ENCODE assay signal across 7 mouse cellular contexts in the genomic region with DNA sequence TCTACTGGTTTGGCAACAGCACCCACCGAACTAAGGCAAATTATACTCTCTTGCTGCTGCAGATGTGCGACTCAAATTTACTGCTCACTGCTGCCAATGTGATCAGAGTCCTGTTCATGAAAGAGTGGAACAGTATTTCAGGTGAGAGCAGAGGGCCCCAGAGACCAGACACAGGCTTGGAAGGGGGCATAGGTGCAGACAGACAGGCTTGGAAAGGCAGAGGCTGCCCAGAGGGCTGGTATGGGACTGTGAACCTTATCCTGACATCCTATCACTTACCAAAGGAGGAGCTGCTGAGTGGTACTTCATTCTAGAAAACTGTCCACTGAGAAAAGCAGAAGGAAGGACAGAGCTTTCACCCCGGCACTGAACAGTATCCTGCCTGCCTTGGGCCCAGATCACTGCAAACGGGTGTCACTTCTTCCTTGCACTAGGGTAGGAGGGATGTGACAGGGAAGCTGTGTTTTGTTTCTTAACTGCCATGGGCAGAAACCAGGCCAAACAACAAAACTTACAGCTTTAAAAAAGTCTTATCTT. TPM values are rescaled to one million over a fixed set of nuclear protein-coding genes. Genes with fewer than 3 reads are reported as not detected.
DNase-seq lines count a peak whose midpoint lies in the region; ATAC-seq and TF ChIP-seq lines count a peak whose summit lies in the region.

No protein-coding gene starts in this region.

- no peak overlapping the region for H3K9ac ChIP-seq in kidney, postnatal 0 days (ENCODE audit: low read depth, low read length)
- H3K9ac ChIP-seq in forebrain, embryonic 11.5 days (ENCODE audit: low read length): no peak overlapping the region

- no peak overlapping the region for H3K27ac ChIP-seq in kidney, postnatal 0 days
- H3K27ac ChIP-seq in bone marrow macrophage, adult 2 months (ENCODE audit: insufficient read depth, low read depth, low read length): peak overlapping the region; percentile 82
- H3K27ac ChIP-seq in forebrain, embryonic 11.5 days (ENCODE audit: low read depth, low read length): no peak overlapping the region

- no peak for ATAC-seq in kidney, postnatal 0 days (replicated peaks; ENCODE audit: low FRiP score, low read depth)
- ATAC-seq in granulocyte monocyte progenitor cell, adult 5-6 weeks (replicated peaks; ENCODE audit: poor library complexity, severe bottlenecking): peak; percentile 81
- ATAC-seq in forebrain, embryonic 11.5 days (replicated peaks; ENCODE audit: low FRiP score): no peak

- 49% methylated on average over 4 of the region's 4 CpGs for WGBS in kidney, postnatal 0 days
- 65% methylated on average over 4 of the region's 4 CpGs for WGBS in forebrain, embryonic 11.5 days

- DNase-seq in kidney, postnatal 0 days (ENCODE audit: low spot score): peak; percentile 9
- DNase-seq in kidney, postnatal 10 days: no peak
- peak; percentile 1 to 2 for DNase-seq in natural killer cell, adult 2 months (ENCODE audit: low spot score in 2 of 2)
- DNase-seq in right cerebral cortex, postnatal 36 days (ENCODE audit: low spot score in 2 of 2): no peak
- no peak for DNase-seq in forebrain, embryonic 11.5 days (ENCODE audit: low spot score)

- TF ChIP-seq POLR2A in bone marrow macrophage, adult 2 months (IDR thresholded peaks at IDR 0.05; ENCODE audit: borderline replicate concordance, low read depth, low read length): no peak

- H3K27me3 ChIP-seq in kidney, postnatal 0 days (ENCODE audit: insufficient read depth, low read length): no peaks in the 10 kb centered on the region
- H3K27me3 ChIP-seq in forebrain, embryonic 11.5 days (ENCODE audit: control insufficient read depth, insufficient read depth, low read length): no peaks in the 10 kb centered on the region

- no peaks in the 10 kb centered on the region for H3K9me3 ChIP-seq in kidney, postnatal 0 days (replicated peaks; ENCODE audit: low read length)
- no peaks in the 10 kb centered on the region for H3K9me3 ChIP-seq in forebrain, embryonic 11.5 days (ENCODE audit: control insufficient read depth, low read length)

- TF ChIP-seq CTCF in kidney, postnatal 0 days (IDR thresholded peaks at IDR 0.05; ENCODE audit: low read depth): no peak
- no peak for TF ChIP-seq CTCF in bone marrow macrophage, adult 2 months (IDR thresholded peaks at IDR 0.05; ENCODE audit: low read depth, low read length)

- H3K4me3 ChIP-seq in kidney, postnatal 0 days (replicated peaks; ENCODE audit: low read depth, low read length): no peak overlapping the region
- peak overlapping the region; percentile 58 for H3K4me3 ChIP-seq in bone marrow macrophage, adult 2 months (ENCODE audit: insufficient read depth, low read length)
- no peak overlapping the region for H3K4me3 ChIP-seq in forebrain, embryonic 11.5 days (ENCODE audit: low read depth, low read length)

- H3K36me3 ChIP-seq in kidney, postnatal 0 days (ENCODE audit: insufficient read depth, low read length): no peaks in the 10 kb centered on the region
- H3K36me3 ChIP-seq in forebrain, embryonic 11.5 days (ENCODE audit: control insufficient read depth, insufficient read depth, low read length): no peaks in the 10 kb centered on the region

- H3K4me2 ChIP-seq in kidney, postnatal 0 days (ENCODE audit: low read length): peak overlapping the region; percentile 42; the same call in 1 of the 2 replicates
- no peak overlapping the region for H3K4me2 ChIP-seq in forebrain, embryonic 11.5 days (ENCODE audit: low read depth, low read length, severe bottlenecking)

- no peaks in the 10 kb centered on the region for H3K4me1 ChIP-seq in kidney, postnatal 0 days (replicated peaks; ENCODE audit: insufficient read depth, low read length)
- peaks cover 22% of the 10 kb centered on the region for H3K4me1 ChIP-seq in bone marrow macrophage, adult 2 months (ENCODE audit: control insufficient read depth, insufficient read depth, low read length)
- H3K4me1 ChIP-seq in forebrain, embryonic 11.5 days (replicated peaks; ENCODE audit: control insufficient read depth, insufficient read depth, low read length): no peaks in the 10 kb centered on the region; the same call in 1 of the 2 replicates

RNA-seq across cellular contexts. Expression of a gene that starts 0.9 kb away (rescaled TPM):
- polyA plus RNA-seq in kidney, postnatal 0 days (2015; fragmentation: Nextera tagmentation; extraction: Ambion mirVana): 0.53 and 0.93 TPM in 2 replicates
- polyA plus RNA-seq in bone marrow macrophage, adult 2 months (2012; ENCODE audit: insufficient read depth, insufficient read length, missing spikeins): 1.8 and 4.1 TPM in 2 replicates
- total RNA-seq in granulocyte monocyte progenitor cell, adult 5-6 weeks (2014; fragmentation: Nextera tagmentation): 2.5 and 4.9 TPM in 2 replicates
- total RNA-seq in granulocyte monocyte progenitor cell, adult 5-6 weeks (2017): 4.7 and 6.7 TPM in 2 replicates
- polyA plus RNA-seq in forebrain, embryonic 11.5 days (2014; fragmentation: Nextera tagmentation; extraction: Ambion mirVana): 0.36 and 0.59 TPM in 2 replicates

RNA-seq across cellular contexts. Expression of a gene that starts 27.7 kb away (rescaled TPM):
- 16.4 and 18.1 TPM in 2 replicates for polyA plus RNA-seq in kidney, postnatal 0 days (2015; fragmentation: Nextera tagmentation; extraction: Ambion mirVana)
- 15.0 and 15.9 TPM in 2 replicates for polyA plus RNA-seq in bone marrow macrophage, adult 2 months (2012; ENCODE audit: insufficient read depth, insufficient read length, missing spikeins)
- total RNA-seq in granulocyte monocyte progenitor cell, adult 5-6 weeks (2014; fragmentation: Nextera tagmentation): 12.2 and 29.7 TPM in 2 replicates
- 19.3 and 22.9 TPM in 2 replicates for total RNA-seq in granulocyte monocyte progenitor cell, adult 5-6 weeks (2017)
- 3.5 and 4.3 TPM in 2 replicates for polyA plus RNA-seq in forebrain, embryonic 11.5 days (2014; fragmentation: Nextera tagmentation; extraction: Ambion mirVana)

RNA-seq across cellular contexts. Expression of a gene that starts 31.5 kb away (rescaled TPM):
- 83.6 and 83.7 TPM in 2 replicates for polyA plus RNA-seq in kidney, postnatal 0 days (2015; fragmentation: Nextera tagmentation; extraction: Ambion mirVana)
- polyA plus RNA-seq in bone marrow macrophage, adult 2 months (2012; ENCODE audit: insufficient read depth, insufficient read length, missing spikeins): 21.4 and 23.0 TPM in 2 replicates
- total RNA-seq in granulocyte monocyte progenitor cell, adult 5-6 weeks (2014; fragmentation: Nextera tagmentation): 23.8 and 24.3 TPM in 2 replicates
- total RNA-seq in granulocyte monocyte progenitor cell, adult 5-6 weeks (2017): 37.7 and 48.3 TPM in 2 replicates
- 35.3 and 37.5 TPM in 2 replicates for polyA plus RNA-seq in forebrain, embryonic 11.5 days (2014; fragmentation: Nextera tagmentation; extraction: Ambion mirVana)

RNA-seq across cellular contexts. Expression of a gene that starts 58.5 kb away (rescaled TPM):
- 10.8 and 11.4 TPM in 2 replicates for polyA plus RNA-seq in kidney, postnatal 0 days (2015; fragmentation: Nextera tagmentation; extraction: Ambion mirVana)
- polyA plus RNA-seq in bone marrow macrophage, adult 2 months (2012; ENCODE audit: insufficient read depth, insufficient read length, missing spikeins): 1.7 and 2.1 TPM in 2 replicates
- 3.2 and 7.5 TPM in 2 replicates for total RNA-seq in granulocyte monocyte progenitor cell, adult 5-6 weeks (2014; fragmentation: Nextera tagmentation)
- total RNA-seq in granulocyte monocyte progenitor cell, adult 5-6 weeks (2017): 2.4 and 2.8 TPM in 2 replicates
- polyA plus RNA-seq in forebrain, embryonic 11.5 days (2014; fragmentation: Nextera tagmentation; extraction: Ambion mirVana): 26.7 and 31.0 TPM in 2 replicates

Comparison
In these comparisons a context has a peak if more than half of its experiments do, and no peak if none do; other contexts are left out.
1. DNase-seq: peak in kidney, postnatal 0 days (single experiment) and natural killer cell, adult 2 months (2 of 2); none in kidney, postnatal 10 days (single experiment), right cerebral cortex, postnatal 36 days (0 of 2) and forebrain, embryonic 11.5 days (single experiment).